Mouse (Mus musculus) midbrain, embryonic 15.5 days (tissue): ENCODE data around the gene Anxa4. TPM values are rescaled to one million over a fixed set of nuclear protein-coding genes. Genes with fewer than 3 reads are reported as not detected.

Experiments used
- ATAC-seq: fragments of 200-750 bp; cut with Nextera tagmentation; replicated peaks from 2 replicates; pipeline ENCODE4 v1.8.0; 2017; ENCODE audit warnings: moderate TSS enrichment
- H3K27ac ChIP-seq: fragments of 300-500 bp; sonication (generic); 2 replicates; pipeline ENCODE4 v1.5.1; 2015; ENCODE audit warnings: mild to moderate bottlenecking, inconsistent platforms
- H3K27me3 ChIP-seq: fragments of 300-500 bp; sonication (generic); replicated peaks from 2 replicates; pipeline ENCODE4 v1.6.1; 2015; ENCODE audit warnings: inconsistent platforms
- H3K36me3 ChIP-seq: fragments of 300-500 bp; sonication (generic); replicated peaks from 2 replicates; pipeline ENCODE4 v1.6.1; 2015; ENCODE audit warnings: inconsistent platforms
- H3K4me1 ChIP-seq: fragments of 300-500 bp; sonication (generic); 2 replicates; pipeline ENCODE4 v1.6.1; 2015; ENCODE audit warnings: inconsistent platforms
- H3K4me2 ChIP-seq: fragments of 300-500 bp; sonication (generic); 2 replicates; pipeline ENCODE4 v1.6.1; 2015; ENCODE audit warnings: inconsistent platforms, mild to moderate bottlenecking, moderate library complexity
- H3K4me3 ChIP-seq: fragments of 300-500 bp; sonication (generic); 2 replicates; pipeline ENCODE4 v1.5.1; 2015; ENCODE audit warnings: mild to moderate bottlenecking, inconsistent platforms
- H3K9ac ChIP-seq: fragments of 300-500 bp; sonication (generic); 2 replicates; pipeline ENCODE4 v1.6.1; 2015; ENCODE audit warnings: mild to moderate bottlenecking, inconsistent platforms
- H3K9me3 ChIP-seq: fragments of 300-500 bp; sonication (generic); 2 replicates; pipeline ENCODE4 v1.6.1; 2016; ENCODE audit warnings: inconsistent platforms
- WGBS: fragments of 180-500 bp; shearing (Covaris S2); methylation state at CpG from one replicate; pipeline ENCODE4 v1.1.7; 2015; ENCODE audit warnings: mixed read lengths; 5-methylcytosine and 5-hydroxymethylcytosine counted together
- polyA plus RNA-seq: library from polyadenylated mRNA; unstranded; fragments of >200 nt; fragmentation: Nextera tagmentation; extraction: Ambion mirVana; gene quantifications from 2 replicates; pipeline ENCODE4 v1.2.1, GENCODE M21; 2015

The Anxa4 gene
- polyA plus RNA-seq, 1 experiment from 2014 or later, result 5.5 TPM

GRCm38 (mm10) chr6:86793957-86794356 lies 573 bp upstream of the Anxa4 start:
- H3K4me2 ChIP-seq, result no peak overlapping the region
- H3K4me3 ChIP-seq, result no peak overlapping the region
- H3K36me3 ChIP-seq, result no peaks in the 10 kb centered on the region
- ATAC-seq, result no peak
- no peak overlapping the region for H3K9ac ChIP-seq
- peaks cover 30% of the 10 kb centered on the region for H3K27me3 ChIP-seq
- H3K9me3 ChIP-seq, result no peaks in the 10 kb centered on the region
- 50% methylated on average over 5 of the region's 5 CpGs for WGBS
- no peak overlapping the region for H3K27ac ChIP-seq
- peaks cover 12% of the 10 kb centered on the region for H3K4me1 ChIP-seq

- H3K36me3 ChIP-seq, result no peaks in the 10 kb centered on the region
- H3K9ac ChIP-seq, result no peak overlapping the region
- no peak for ATAC-seq
- no peak overlapping the region for H3K27ac ChIP-seq
- H3K4me1 ChIP-seq, result peaks cover 12% of the 10 kb centered on the region
- H3K27me3 ChIP-seq, result peaks cover 30% of the 10 kb centered on the region
- H3K9me3 ChIP-seq, result no peaks in the 10 kb centered on the region
- no peak overlapping the region for H3K4me3 ChIP-seq
- no peak overlapping the region for H3K4me2 ChIP-seq
- WGBS, result 83% methylated on average over 10 of the region's 10 CpGs
Measured at GRCm38 (mm10) chr6:86790351-86790943, 2.9 kb downstream of the Anxa4 start.

- H3K36me3 ChIP-seq, result no peaks in the 10 kb centered on the region
- peaks cover 21% of the 10 kb centered on the region for H3K27me3 ChIP-seq
- H3K27ac ChIP-seq, result no peak overlapping the region
- H3K4me1 ChIP-seq, result peaks cover 7% of the 10 kb centered on the region
- no peak overlapping the region for H3K9ac ChIP-seq
- H3K9me3 ChIP-seq, result no peaks in the 10 kb centered on the region
- H3K4me3 ChIP-seq, result no peak overlapping the region
- no peak overlapping the region for H3K4me2 ChIP-seq
- ATAC-seq, result no peak
- 80% methylated on average over 4 of the region's 4 CpGs for WGBS
Measured at GRCm38 (mm10) chr6:86788242-86788641, 5.1 kb downstream of the Anxa4 start.

GRCm38 (mm10) chr6:86786545-86786944 lies 6.8 kb downstream of the Anxa4 start:
- Histone ChIP-seq H3K27ac (no peak overlapping the region), H3K4me2 (no peak overlapping the region)

GRCm38 (mm10) chr6:86784739-86785138 lies 8.6 kb downstream of the Anxa4 start:
- H3K36me3 ChIP-seq, result no peaks in the 10 kb centered on the region
- H3K4me2 ChIP-seq, result no peak overlapping the region
- H3K9me3 ChIP-seq, result no peaks in the 10 kb centered on the region
- no peak overlapping the region for H3K4me3 ChIP-seq
- H3K27me3 ChIP-seq, result no peaks in the 10 kb centered on the region
- H3K4me1 ChIP-seq, result no peaks in the 10 kb centered on the region
- H3K27ac ChIP-seq, result no peak overlapping the region
- no peak for ATAC-seq
- H3K9ac ChIP-seq, result no peak overlapping the region
- WGBS, result 86% methylated on average over 3 of the region's 3 CpGs

More at GRCm38 (mm10) chr6:86786545-86786944, 6.8 kb downstream of the Anxa4 start:
- no peak for ATAC-seq
- WGBS, result 92% methylated on average over 3 of the region's 3 CpGs
- H3K9me3 ChIP-seq, result no peaks in the 10 kb centered on the region
- H3K27me3 ChIP-seq, result peaks cover 6% of the 10 kb centered on the region
- no peak overlapping the region for H3K9ac ChIP-seq
- H3K36me3 ChIP-seq, result no peaks in the 10 kb centered on the region
- H3K4me3 ChIP-seq, result no peak overlapping the region
- no peaks in the 10 kb centered on the region for H3K4me1 ChIP-seq

GRCm38 (mm10) chr6:86782342-86782741 lies 11.0 kb downstream of the Anxa4 start:
- Histone ChIP-seq H3K4me3 (no peak overlapping the region), H3K9ac (no peak overlapping the region), H3K27me3 (no peaks in the 10 kb centered on the region), H3K4me2 (no peak overlapping the region), H3K4me1 (no peaks in the 10 kb centered on the region), H3K36me3 (no peaks in the 10 kb centered on the region), H3K9me3 (no peaks in the 10 kb centered on the region), H3K27ac (no peak overlapping the region)
- 96% methylated on average over 2 of the region's 3 CpGs for whole genome bisulfite sequencing
- no peak for ATAC-seq

GRCm38 (mm10) chr6:86781361-86781957 lies 11.9 kb downstream of the Anxa4 start:
- Histone ChIP-seq H3K4me2 (no peak overlapping the region), H3K27me3 (no peaks in the 10 kb centered on the region), H3K4me1 (no peaks in the 10 kb centered on the region), H3K9ac (no peak overlapping the region), H3K36me3 (no peaks in the 10 kb centered on the region), H3K4me3 (no peak overlapping the region), H3K27ac (no peak overlapping the region), H3K9me3 (no peaks in the 10 kb centered on the region)
- no peak for ATAC-seq
- 46% methylated on average over 2 of the region's 2 CpGs for WGBS

GRCm38 (mm10) chr6:86778910-86779594 lies 14.3 kb downstream of the Anxa4 start:
- 92% methylated on average over 10 of the region's 10 CpGs for WGBS

GRCm38 (mm10) chr6:86777181-86777580 lies 16.2 kb downstream of the Anxa4 start:
- 85% methylated on average over 3 of the region's 3 CpGs for WGBS
- H3K9ac ChIP-seq, result no peak overlapping the region
- H3K4me2 ChIP-seq, result no peak overlapping the region
- no peak overlapping the region for H3K27ac ChIP-seq
- no peak overlapping the region for H3K4me3 ChIP-seq
- H3K9me3 ChIP-seq, result no peaks in the 10 kb centered on the region
- H3K4me1 ChIP-seq, result no peaks in the 10 kb centered on the region
- ATAC-seq, result no peak
- H3K27me3 ChIP-seq, result no peaks in the 10 kb centered on the region
- no peaks in the 10 kb centered on the region for H3K36me3 ChIP-seq

More at GRCm38 (mm10) chr6:86778910-86779594, 14.3 kb downstream of the Anxa4 start:
- Histone ChIP-seq H3K4me3 (no peak overlapping the region), H3K9ac (no peak overlapping the region), H3K4me2 (no peak overlapping the region), H3K27me3 (no peaks in the 10 kb centered on the region), H3K9me3 (no peaks in the 10 kb centered on the region), H3K4me1 (no peaks in the 10 kb centered on the region), H3K27ac (no peak overlapping the region), H3K36me3 (no peaks in the 10 kb centered on the region)
- ATAC-seq, result no peak

- no peak for ATAC-seq
- H3K4me3 ChIP-seq, result no peak overlapping the region
- H3K4me2 ChIP-seq, result no peak overlapping the region
Measured at GRCm38 (mm10) chr6:86776706-86777071, 16.7 kb downstream of the Anxa4 start.

GRCm38 (mm10) chr6:86776001-86776705 lies 17.2 kb downstream of the Anxa4 start:
- Histone ChIP-seq H3K36me3 (no peaks in the 10 kb centered on the region), H3K4me2 (no peak overlapping the region), H3K4me1 (no peaks in the 10 kb centered on the region), H3K4me3 (no peak overlapping the region), H3K27me3 (no peaks in the 10 kb centered on the region), H3K27ac (no peak overlapping the region), H3K9me3 (no peaks in the 10 kb centered on the region), H3K9ac (no peak overlapping the region)
- 85% methylated on average over 8 of the region's 8 CpGs for WGBS
- ATAC-seq, result no peak

More at GRCm38 (mm10) chr6:86776706-86777071, 16.7 kb downstream of the Anxa4 start:
- H3K9me3 ChIP-seq, result no peaks in the 10 kb centered on the region
- no peaks in the 10 kb centered on the region for H3K4me1 ChIP-seq
- no peak overlapping the region for H3K27ac ChIP-seq
- 68% methylated on average over 4 of the region's 4 CpGs for WGBS
- H3K27me3 ChIP-seq, result no peaks in the 10 kb centered on the region
- H3K9ac ChIP-seq, result no peak overlapping the region
- H3K36me3 ChIP-seq, result no peaks in the 10 kb centered on the region

- Histone ChIP-seq H3K4me3 (no peak overlapping the region), H3K4me2 (no peak overlapping the region), H3K9me3 (no peaks in the 10 kb centered on the region), H3K36me3 (no peaks in the 10 kb centered on the region), H3K27me3 (no peaks in the 10 kb centered on the region), H3K27ac (no peak overlapping the region), H3K9ac (no peak overlapping the region), H3K4me1 (no peaks in the 10 kb centered on the region)
- WGBS, result 87% methylated on average over 6 of the region's 6 CpGs
- no peak for ATAC-seq
Measured at GRCm38 (mm10) chr6:86774937-86775336, 18.4 kb downstream of the Anxa4 start.
